Mouse (Mus musculus) C2C12 (cell line): ENCODE measurements around the gene Shpk.
A peak's percentile ranks its signal among the peaks of the same experiment; 100 is the strongest.

Source experiments
- CTCF ChIP-seq: IDR thresholded peaks from one replicate; pipeline ENCODE4 v1.5.1; 2011; ENCODE audit not compliant: control insufficient read depth, insufficient read depth, insufficient read length
- MAX ChIP-seq: IDR thresholded peaks from one replicate; pipeline ENCODE4 v1.6.1; 2011; ENCODE audit warnings: mild to moderate bottlenecking, control low read depth
- MYOD1 ChIP-seq: IDR thresholded peaks from one replicate; pipeline ENCODE4 v1.6.1; 2011; ENCODE audit warnings: low read depth; ENCODE audit not compliant: control insufficient read depth, insufficient read length
- MYOG ChIP-seq: IDR thresholded peaks from one replicate; pipeline ENCODE4 v1.6.1; 2011; ENCODE audit not compliant: control insufficient read depth, insufficient read length; ENCODE audit errors: extremely low read depth
- USF1 ChIP-seq: IDR thresholded peaks from one replicate; pipeline ENCODE4 v1.6.1; 2011; ENCODE audit warnings: low read depth, mild to moderate bottlenecking, control low read depth, moderate library complexity

DNA sequence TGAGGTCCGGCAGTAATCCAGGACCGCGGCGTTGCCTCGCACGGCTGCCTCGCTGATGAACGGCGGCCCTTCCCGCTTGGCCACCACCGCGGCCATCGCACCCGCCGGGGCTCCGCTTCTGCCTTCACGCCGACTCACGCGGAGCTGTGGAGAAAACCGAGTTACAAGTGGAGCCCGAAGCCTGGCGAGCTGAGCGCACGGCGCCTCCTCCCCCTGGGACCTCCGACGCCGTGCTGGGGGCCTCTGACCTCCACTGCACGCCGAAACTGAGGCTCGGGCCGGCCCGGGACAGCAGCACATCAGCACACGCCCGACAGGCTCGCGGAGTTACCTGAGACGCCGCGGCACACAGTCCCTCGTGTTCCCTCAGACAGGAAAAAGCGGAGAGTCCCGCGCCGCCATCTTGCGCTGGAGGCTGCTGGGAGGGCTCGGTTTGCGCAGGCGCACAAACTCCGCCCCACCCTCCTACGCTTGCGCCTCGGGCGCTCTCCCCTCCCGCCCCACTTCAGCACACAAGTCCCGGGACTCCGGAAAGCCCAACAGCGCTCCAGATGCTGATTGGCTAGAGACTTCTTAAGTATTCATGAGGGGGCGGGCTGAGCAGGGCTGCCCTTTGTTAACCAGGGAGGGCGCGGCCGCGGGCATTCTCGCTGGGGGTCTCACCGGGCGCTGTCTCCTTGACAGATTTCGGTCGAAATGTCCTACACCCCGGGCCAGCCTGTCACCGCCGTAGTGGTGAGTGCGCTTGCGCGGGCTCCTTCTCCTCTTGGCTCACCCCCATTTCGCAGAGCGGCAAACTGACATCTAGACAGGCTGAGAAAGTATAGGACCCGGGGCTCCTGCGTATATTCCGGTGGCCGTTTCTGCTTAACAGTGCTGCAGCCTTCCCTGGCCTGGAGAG lies 22.4 kb upstream of the Shpk start, which contains the start of the genes Emc6 and Tax1bp3:
- TF ChIP-seq MYOD1 (no peak), CTCF (no peak), MAX (peak; percentile 41), USF1 (no peak), MYOG (no peak)
